12 mouse cellular contexts compared by ENCODE assay signal in the genomic region with DNA sequence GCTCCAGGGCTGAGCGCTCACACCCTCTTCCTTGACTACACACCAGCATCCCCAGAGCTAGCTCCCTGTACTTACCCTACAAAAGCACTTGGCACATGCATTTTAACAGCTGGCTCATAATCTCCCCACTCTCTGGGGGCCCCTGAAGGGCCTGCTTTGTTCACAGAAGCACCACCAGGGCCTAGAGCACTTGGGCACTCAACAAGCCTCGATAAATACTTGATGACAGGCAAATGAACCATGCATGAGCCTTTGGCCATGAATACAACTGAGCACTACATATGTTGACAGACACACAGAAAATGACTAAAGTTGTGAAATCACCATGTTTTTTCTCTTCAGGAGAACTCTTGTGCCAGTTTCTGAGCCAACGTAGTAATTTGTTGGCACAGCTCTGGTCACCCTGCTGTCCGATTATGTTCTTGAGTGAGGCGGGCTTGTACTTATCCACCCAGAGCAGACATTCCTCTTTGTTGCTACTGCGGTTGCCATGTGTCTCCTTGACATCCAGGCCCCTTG. TPM values are rescaled to one million over a fixed set of nuclear protein-coding genes. Genes with fewer than 3 reads are reported as not detected.
DNase-seq lines count a peak whose midpoint lies in the region; ATAC-seq and TF ChIP-seq lines count a peak whose summit lies in the region.
"Had no signal": no experiment of that assay in that cellular context is flagged by ENCODE, and none has a peak within 500 bp of the region (broad histone marks: within the 10 kb centered on the region; RNA-seq: fewer than 3 reads in every experiment).

No protein-coding gene starts in this region.

- no peak overlapping the region for H3K4me3 ChIP-seq in heart, postnatal 0 days (ENCODE audit: low read depth, low read length)
- H3K4me3 ChIP-seq in heart, embryonic 11.5 days (ENCODE audit: low read depth, low read length), result no peak overlapping the region
- no peak overlapping the region for H3K4me3 ChIP-seq in lung, postnatal 0 days (ENCODE audit: low read depth, low read length)
- H3K4me3 ChIP-seq: heart, embryonic 10.5 days; limb, embryonic 12.5 days had no signal

- H3K27ac ChIP-seq in heart, postnatal 0 days (ENCODE audit: low read depth), result no peak overlapping the region
- no peak overlapping the region for H3K27ac ChIP-seq in heart, embryonic 11.5 days (ENCODE audit: low read depth, low read length)
- peak overlapping the region; percentile 47; the same call in 1 of the 2 replicates for H3K27ac ChIP-seq in lung, postnatal 0 days (ENCODE audit: low read length)
- H3K27ac ChIP-seq: heart, embryonic 10.5 days; limb, embryonic 12.5 days had no signal

- H3K9me3 ChIP-seq in heart, postnatal 0 days (replicated peaks; ENCODE audit: control insufficient read depth, low read length), result no peaks in the 10 kb centered on the region
- H3K9me3 ChIP-seq in heart, embryonic 11.5 days (replicated peaks; ENCODE audit: control insufficient read depth, low read length), result no peaks in the 10 kb centered on the region
- H3K9me3 ChIP-seq in lung, postnatal 0 days (ENCODE audit: low read length), result no peaks in the 10 kb centered on the region
- H3K9me3 ChIP-seq: heart, embryonic 10.5 days; limb, embryonic 12.5 days had no signal

- peaks cover 52% of the 10 kb centered on the region for H3K36me3 ChIP-seq in heart, postnatal 0 days (replicated peaks; ENCODE audit: control insufficient read depth, insufficient read depth, low read length)
- H3K36me3 ChIP-seq in heart, embryonic 11.5 days (ENCODE audit: control insufficient read depth, insufficient read depth, low read length), result peaks cover 13% of the 10 kb centered on the region
- peaks cover 8% of the 10 kb centered on the region; the same call in 1 of the 2 replicates for H3K36me3 ChIP-seq in lung, postnatal 0 days (ENCODE audit: insufficient read depth, low read length)

- no peak for TF ChIP-seq EP300 in heart, postnatal 0 days (IDR thresholded peaks at IDR 0.05; ENCODE audit: low read depth)
- TF ChIP-seq EP300 in lung, postnatal 0 days (IDR thresholded peaks at IDR 0.05), result peak; percentile 90

- DNase-seq in heart, postnatal 0 days (ENCODE audit: low spot score), result no peak
- DNase-seq in Muller cell, postnatal 12 days (ENCODE audit: inconsistent ontology term), result peak; percentile 61
- peak; percentile 94 for DNase-seq in adipocyte (ENCODE audit: low spot score)
- peak; percentile 92 for DNase-seq in lung, postnatal 0 days (ENCODE audit: low spot score)
- DNase-seq in frontal cortex, adult 2 months (ENCODE audit: extremely low spot score in 1 of 2, low spot score in 1 of 2), result no peak
- DNase-seq in cerebellum, adult 9-10 months, result no peak
- DNase-seq: kidney, adult 8-10 months; right cerebral cortex, postnatal 14 days; thymus, postnatal 4 days had no signal

- no peaks in the 10 kb centered on the region for H3K4me1 ChIP-seq in heart, postnatal 0 days (ENCODE audit: control insufficient read depth, insufficient read depth)
- no peaks in the 10 kb centered on the region for H3K4me1 ChIP-seq in heart, embryonic 11.5 days (ENCODE audit: control insufficient read depth, insufficient read depth, low read length)
- H3K4me1 ChIP-seq in lung, postnatal 0 days (ENCODE audit: insufficient read depth, low read depth, low read length), result no peaks in the 10 kb centered on the region
- H3K4me1 ChIP-seq: heart, embryonic 10.5 days; limb, embryonic 12.5 days had no signal

- no peak overlapping the region for H3K9ac ChIP-seq in heart, postnatal 0 days (replicated peaks; ENCODE audit: low read depth, low read length)
- no peak overlapping the region for H3K9ac ChIP-seq in heart, embryonic 11.5 days (ENCODE audit: low read depth, low read length)
- no peak overlapping the region for H3K9ac ChIP-seq in lung, postnatal 0 days (replicated peaks; ENCODE audit: low read depth)
- H3K9ac ChIP-seq: limb, embryonic 12.5 days had no signal

- no peaks in the 10 kb centered on the region for H3K27me3 ChIP-seq in heart, postnatal 0 days (ENCODE audit: control insufficient read depth, insufficient read depth, low read length)
- no peaks in the 10 kb centered on the region for H3K27me3 ChIP-seq in heart, embryonic 11.5 days (ENCODE audit: control insufficient read depth, insufficient read depth, low read length)
- H3K27me3 ChIP-seq in lung, postnatal 0 days (replicated peaks; ENCODE audit: insufficient read depth, low read length), result no peaks in the 10 kb centered on the region
- H3K27me3 ChIP-seq: limb, embryonic 12.5 days had no signal

- WGBS in heart, postnatal 0 days, result 56% methylated on average over 6 of the region's 6 CpGs
- WGBS in heart, embryonic 11.5 days (ENCODE audit: insufficient replicate concordance), result 83% methylated on average over 6 of the region's 6 CpGs
- WGBS in lung, postnatal 0 days, result 60% methylated on average over 6 of the region's 6 CpGs

- ATAC-seq in heart, postnatal 0 days (ENCODE audit: insufficient read depth, low read depth), result peak; percentile 30; the same call in 1 of the 2 replicates
- no peak for ATAC-seq in heart, embryonic 11.5 days (replicated peaks; ENCODE audit: insufficient number of reproducible peaks, low FRiP score, low TSS enrichment)
- ATAC-seq in lung, postnatal 0 days, result peak; percentile 96

- H3K4me2 ChIP-seq in heart, postnatal 0 days (ENCODE audit: low read depth, low read length), result no peak overlapping the region
- H3K4me2 ChIP-seq in heart, embryonic 11.5 days, result no peak overlapping the region
- no peak overlapping the region for H3K4me2 ChIP-seq in lung, postnatal 0 days (replicated peaks; ENCODE audit: low read depth, low read length)
- H3K4me2 ChIP-seq: limb, embryonic 12.5 days had no signal

- TF ChIP-seq CTCF in heart, postnatal 0 days (IDR thresholded peaks at IDR 0.05; ENCODE audit: low read depth), result no peak
- TF ChIP-seq CTCF in lung, postnatal 0 days (IDR thresholded peaks at IDR 0.05), result no peak; the same call in 1 of the 2 replicates

RNA-seq across cellular contexts. Expression of gene Rfc1, which starts 56.3 kb away (rescaled TPM):
- 13.3 and 34.9 TPM in 2 replicates for total RNA-seq in heart, postnatal 0 days (2014; rRNA removed; ENCODE audit: low replicate concordance)
- 36.7 and 39.4 TPM in 2 replicates for polyA plus RNA-seq in heart, postnatal 0 days (2015; fragmentation: Nextera tagmentation; extraction: Ambion mirVana)
- 72.1 and 73.1 TPM in 2 replicates for polyA plus RNA-seq in heart, embryonic 11.5 days (2014; fragmentation: Nextera tagmentation; extraction: Ambion mirVana)
- polyA plus RNA-seq in lung, postnatal 0 days (2015; fragmentation: Nextera tagmentation; extraction: Ambion mirVana), result 34.8 and 37.7 TPM in 2 replicates
- 21.5 and 22.1 TPM in 2 replicates for polyA plus RNA-seq in frontal cortex, adult 2 months (2012; rRNA removed)

Comparison
In these comparisons a context has a peak if more than half of its experiments do, and no peak if none do; other contexts are left out.
1. DNase-seq: peak in Muller cell, postnatal 12 days (single experiment), adipocyte (single experiment) and lung, postnatal 0 days (single experiment); none in heart, postnatal 0 days (single experiment), frontal cortex, adult 2 months (0 of 2) and cerebellum, adult 9-10 months (single experiment).